Mouse (Mus musculus) heart, embryonic 11.5 days (tissue): ENCODE data around the gene Hivep3. TPM values are rescaled to one million over a fixed set of nuclear protein-coding genes. Genes with fewer than 3 reads are reported as not detected.

Experiments used
- ATAC-seq: fragments of 200-750 bp; cut with Nextera tagmentation; replicated peaks from 2 replicates; pipeline ENCODE4 v1.8.0; 2017; ENCODE audit warnings: moderate library complexity; ENCODE audit not compliant: insufficient number of reproducible peaks, low FRiP score, low TSS enrichment
- H3K27ac ChIP-seq: fragments of 300-500 bp; sonication (generic); 2 replicates; pipeline ENCODE4 v1.5.1; 2014; ENCODE audit warnings: mild to moderate bottlenecking, low read depth, low read length
- H3K27me3 ChIP-seq: fragments of 300-500 bp; sonication (generic); 2 replicates; pipeline ENCODE4 v1.6.1; 2014; ENCODE audit warnings: mild to moderate bottlenecking, low read length, mixed read lengths; ENCODE audit not compliant: control insufficient read depth, insufficient read depth
- H3K36me3 ChIP-seq: fragments of 300-500 bp; sonication (generic); 2 replicates; pipeline ENCODE4 v1.6.1; 2014; ENCODE audit warnings: mild to moderate bottlenecking, low read length, moderate library complexity, mixed read lengths; ENCODE audit not compliant: control insufficient read depth, insufficient read depth
- H3K4me1 ChIP-seq: fragments of 300-500 bp; sonication (generic); 2 replicates; pipeline ENCODE4 v1.6.1; 2014; ENCODE audit warnings: low read length; ENCODE audit not compliant: control insufficient read depth, insufficient read depth
- H3K4me2 ChIP-seq: fragments of 300-500 bp; sonication (generic); 2 replicates; pipeline ENCODE4 v1.6.1; 2014; ENCODE audit warnings: mild to moderate bottlenecking, moderate library complexity
- H3K4me3 ChIP-seq: fragments of 300-500 bp; sonication (generic); 2 replicates; pipeline ENCODE4 v1.5.1; 2014; ENCODE audit warnings: low read depth, low read length
- H3K9ac ChIP-seq: fragments of 300-500 bp; sonication (generic); 2 replicates; pipeline ENCODE4 v1.6.1; 2014; ENCODE audit warnings: mild to moderate bottlenecking, low read depth, low read length, moderate library complexity
- H3K9me3 ChIP-seq: fragments of 300-500 bp; sonication (generic); replicated peaks from 2 replicates; pipeline ENCODE4 v1.6.1; 2016; ENCODE audit warnings: low read length; ENCODE audit not compliant: control insufficient read depth
- WGBS: fragments of 180-500 bp; shearing (Covaris S2); extraction: QIAGEN DNeasy Blood & Tissue Kit; methylation state at CpG from one replicate; pipeline ENCODE4 v1.1.7; 2014; ENCODE audit not compliant: insufficient replicate concordance; 5-methylcytosine and 5-hydroxymethylcytosine counted together
- polyA plus RNA-seq: library from polyadenylated mRNA; unstranded; fragments of >200 nt; fragmentation: Nextera tagmentation; extraction: Ambion mirVana; gene quantifications from 2 replicates; pipeline ENCODE4 v1.2.1, GENCODE M21; 2014

The Hivep3 gene
- polyA plus RNA-seq, 1 experiment from 2014 or later = 4.8 TPM

GRCm38 (mm10) chr4:120062198-120062597 is 328.6 kb downstream of the Hivep3 start:
- 0 out of 2 replicates have a peak, but pooled peaks cover 2% of the 10 kb centered on the region for H3K27me3 ChIP-seq
- H3K36me3 ChIP-seq = no peaks in the 10 kb centered on the region
- no peak overlapping the region for H3K27ac ChIP-seq
- no peak overlapping the region for H3K4me2 ChIP-seq
- 67% methylated on average over 6 of the region's 6 CpGs for WGBS
- no peak overlapping the region for H3K9ac ChIP-seq
- H3K9me3 ChIP-seq = no peaks in the 10 kb centered on the region
- no peak for ATAC-seq
- H3K4me3 ChIP-seq = no peak overlapping the region
- H3K4me1 ChIP-seq = no peaks in the 10 kb centered on the region

GRCm38 (mm10) chr4:120062754-120063153 is 329.2 kb downstream of the Hivep3 start:
- Histone ChIP-seq H3K27ac (no peak overlapping the region), H3K27me3 (0 out of 2 replicates have a peak, but pooled peaks cover 2% of the 10 kb centered on the region), H3K9ac (no peak overlapping the region), H3K4me3 (no peak overlapping the region), H3K4me2 (no peak overlapping the region), H3K36me3 (no peaks in the 10 kb centered on the region), H3K4me1 (no peaks in the 10 kb centered on the region), H3K9me3 (no peaks in the 10 kb centered on the region)
- ATAC-seq = no peak
- WGBS = 81% methylated on average over 11 of the region's 11 CpGs

GRCm38 (mm10) chr4:120063353-120064124 is 330.0 kb downstream of the Hivep3 start:
- no peak for ATAC-seq
- Histone ChIP-seq H3K4me2 (no peak overlapping the region), H3K4me3 (no peak overlapping the region), H3K27me3 (0 out of 2 replicates have a peak, but pooled peaks cover 2% of the 10 kb centered on the region), H3K27ac (no peak overlapping the region), H3K9me3 (no peaks in the 10 kb centered on the region), H3K36me3 (no peaks in the 10 kb centered on the region), H3K4me1 (no peaks in the 10 kb centered on the region), H3K9ac (no peak overlapping the region)
- 89% methylated on average over 20 of the region's 20 CpGs for WGBS

- no peak for ATAC-seq
- Histone ChIP-seq H3K4me2 (no peak within 1 kb of the TSS), H3K27ac (no peak within 1 kb of the TSS), H3K9me3 (no peaks in the 10 kb centered on the region), H3K4me3 (no peak within 1 kb of the TSS), H3K27me3 (0 out of 2 replicates have a peak, but pooled peaks cover 2% of the 10 kb centered on the region), H3K9ac (no peak within 1 kb of the TSS), H3K36me3 (no peaks in the 10 kb centered on the region), H3K4me1 (peaks cover 4% of the 10 kb centered on the region)
- 85% methylated on average over 10 of the region's 10 CpGs for WGBS
Observed at GRCm38 (mm10) chr4:120064696-120065095, 331.1 kb downstream of the Hivep3 start, which contains the start of gene AL607142.1. TSS of gene AL607142.1 (plus strand) at chr4:120064996.

- Histone ChIP-seq H3K4me2 (no peak overlapping the region), H3K27ac (no peak overlapping the region), H3K9me3 (no peaks in the 10 kb centered on the region), H3K4me1 (peaks cover 7% of the 10 kb centered on the region), H3K4me3 (no peak overlapping the region), H3K9ac (no peak overlapping the region), H3K36me3 (no peaks in the 10 kb centered on the region), H3K27me3 (no peaks in the 10 kb centered on the region)
- WGBS = 86% methylated on average over 9 of the region's 9 CpGs
- no peak for ATAC-seq
Observed at GRCm38 (mm10) chr4:120066841-120067591, 333.4 kb downstream of the Hivep3 start.

GRCm38 (mm10) chr4:120067592-120068235 is 334.1 kb downstream of the Hivep3 start:
- Histone ChIP-seq H3K4me1 (peaks cover 7% of the 10 kb centered on the region), H3K27me3 (no peaks in the 10 kb centered on the region), H3K9ac (no peak overlapping the region), H3K27ac (no peak overlapping the region), H3K9me3 (no peaks in the 10 kb centered on the region), H3K4me3 (no peak overlapping the region), H3K36me3 (no peaks in the 10 kb centered on the region), H3K4me2 (no peak overlapping the region)
- WGBS = 84% methylated on average over 8 of the region's 8 CpGs
- no peak for ATAC-seq

GRCm38 (mm10) chr4:120068883-120069581 is 335.4 kb downstream of the Hivep3 start:
- 52% methylated on average over 3 of the region's 3 CpGs for WGBS
- H3K9me3 ChIP-seq = no peaks in the 10 kb centered on the region
- peak overlapping the region; percentile 36; the same call in 1 of the 2 replicates for H3K27ac ChIP-seq
- H3K27me3 ChIP-seq = no peaks in the 10 kb centered on the region
- H3K4me3 ChIP-seq = no peak overlapping the region
- peaks cover 9% of the 10 kb centered on the region for H3K4me1 ChIP-seq
- no peak overlapping the region for H3K4me2 ChIP-seq
- ATAC-seq = no peak
- no peak overlapping the region for H3K9ac ChIP-seq
- no peaks in the 10 kb centered on the region for H3K36me3 ChIP-seq

- Histone ChIP-seq H3K27me3 (no peaks in the 10 kb centered on the region), H3K9me3 (no peaks in the 10 kb centered on the region), H3K4me3 (no peak overlapping the region), H3K4me1 (peaks cover 10% of the 10 kb centered on the region), H3K4me2 (no peak overlapping the region), H3K36me3 (no peaks in the 10 kb centered on the region), H3K9ac (no peak overlapping the region), H3K27ac (peak overlapping the region; percentile 36; the same call in 1 of the 2 replicates)
- ATAC-seq = no peak
- 74% methylated on average over 3 of the region's 3 CpGs for WGBS
Observed at GRCm38 (mm10) chr4:120069582-120069980, 336.0 kb downstream of the Hivep3 start.
